Mouse (Mus musculus) lung, embryonic 14.5 days (tissue): ENCODE results near the gene Fam57a. TPM values are rescaled to one million over a fixed set of nuclear protein-coding genes. Genes with fewer than 3 reads are reported as not detected.
A peak's percentile ranks its signal among the peaks of the same experiment; 100 is the strongest.
"Not testable (repeated sequence)": the region's sequence is repeated elsewhere in the genome, so short reads cannot be mapped to it uniquely, and the experiment has no call there.

Experiments used
- ATAC-seq: fragments of 200-750 bp; cut with Nextera tagmentation; 2 replicates; pipeline ENCODE4 v1.8.0; 2017; ENCODE audit warnings: mild to moderate bottlenecking, moderate TSS enrichment, moderate library complexity; ENCODE audit not compliant: insufficient read depth
- DNase-seq: peaks from one replicate; pipeline ENCODE4 v3.0.0-alpha.2; 2015
- H3K27ac ChIP-seq: fragments of 300-500 bp; sonication (generic); 2 replicates; pipeline ENCODE4 v1.5.1; 2014; ENCODE audit warnings: low read depth, mild to moderate bottlenecking, moderate library complexity
- H3K27me3 ChIP-seq: fragments of 300-500 bp; sonication (generic); 2 replicates; pipeline ENCODE4 v1.6.1; 2014; ENCODE audit warnings: low read length, control low read depth; ENCODE audit not compliant: insufficient read depth
- H3K36me3 ChIP-seq: fragments of 300-500 bp; sonication (generic); 2 replicates; pipeline ENCODE4 v1.6.1; 2014; ENCODE audit warnings: control low read depth; ENCODE audit not compliant: insufficient read depth
- H3K4me1 ChIP-seq: fragments of 300-500 bp; sonication (generic); 2 replicates; pipeline ENCODE4 v1.6.1; 2014; ENCODE audit warnings: antibody characterized with exemption, control low read depth; ENCODE audit not compliant: insufficient read depth
- H3K4me2 ChIP-seq: fragments of 300-500 bp; sonication (generic); 2 replicates; pipeline ENCODE4 v1.6.1; 2014; ENCODE audit warnings: mild to moderate bottlenecking
- H3K4me3 ChIP-seq: fragments of 300-500 bp; sonication (generic); 2 replicates; pipeline ENCODE4 v1.5.1; 2014; ENCODE audit warnings: low read depth, low read length
- H3K9ac ChIP-seq: fragments of 300-500 bp; sonication (generic); 2 replicates; pipeline ENCODE4 v1.6.1; 2014
- H3K9me3 ChIP-seq: fragments of 300-500 bp; sonication (generic); 2 replicates; pipeline ENCODE4 v1.6.1; 2016; ENCODE audit warnings: low read depth, low read length, control low read depth
- CTCF ChIP-seq: IDR thresholded peaks from 2 replicates; pipeline ENCODE4 v1.5.1; 2016; ENCODE audit warnings: antibody characterized with exemption, low read depth
- WGBS: fragments of 180-500 bp; shearing (Covaris S2); extraction: QIAGEN DNeasy Blood & Tissue Kit; methylation state at CpG from one replicate; pipeline ENCODE4 v1.1.7; 2014; 5-methylcytosine and 5-hydroxymethylcytosine counted together
- polyA plus RNA-seq: library from polyadenylated mRNA; unstranded; fragments of >200 nt; fragmentation: Nextera tagmentation; extraction: Ambion mirVana; gene quantifications from 2 replicates; pipeline ENCODE4 v1.2.1, GENCODE M21; 2014

Gene Fam57a
- polyA plus RNA-seq, 1 experiment from 2014 or later, result 38.3 TPM

DNA sequence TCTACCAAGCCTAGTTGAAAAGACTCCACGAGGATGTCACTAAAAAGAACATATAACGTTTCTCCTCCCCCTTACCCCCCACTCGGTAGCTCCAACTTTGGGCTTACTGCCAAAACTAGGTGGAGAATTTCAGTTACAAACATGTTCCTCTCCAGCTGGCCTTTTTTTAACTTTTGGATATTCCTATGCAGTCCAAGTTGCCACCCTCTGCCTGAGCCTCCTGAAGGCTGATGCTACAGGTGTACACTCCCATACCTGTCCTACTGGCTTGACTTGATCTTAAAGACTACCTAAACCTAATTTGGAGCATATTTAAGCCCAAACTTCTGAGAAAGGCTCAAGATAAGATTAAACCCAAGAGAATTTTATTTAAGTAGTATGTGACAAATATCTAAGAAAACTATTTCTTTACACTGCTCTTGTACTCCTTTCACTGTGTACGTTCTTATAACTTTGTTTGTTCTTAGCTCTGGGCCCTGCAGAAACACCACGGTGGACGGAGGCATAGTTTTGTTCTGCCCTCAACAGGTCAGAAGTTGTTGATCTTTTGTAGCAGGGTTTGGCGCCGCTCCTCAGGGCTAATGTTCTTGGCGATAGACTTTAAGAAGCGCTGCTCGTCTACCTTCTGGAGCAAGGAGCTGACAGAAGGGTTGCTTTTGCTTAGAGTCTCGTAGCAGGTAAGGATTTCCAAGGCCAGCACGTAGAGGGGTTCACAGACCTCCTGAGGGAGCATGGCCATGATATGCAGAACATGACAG, 30.9 kb downstream of the Fam57a start:
- peaks cover 84% of the 10 kb centered on the region for H3K36me3 ChIP-seq
- no peak overlapping the region for H3K4me2 ChIP-seq
- no peaks in the 10 kb centered on the region for H3K27me3 ChIP-seq
- H3K4me1 ChIP-seq, result no peaks in the 10 kb centered on the region
- no peak overlapping the region for H3K9ac ChIP-seq
- no peaks in the 10 kb centered on the region for H3K9me3 ChIP-seq
- no peak overlapping the region for H3K27ac ChIP-seq
- WGBS, result 62% methylated on average over 13 of the region's 13 CpGs
- ATAC-seq (no peak), DNase-seq (no peak)
- H3K4me3 ChIP-seq, result no peak overlapping the region
- TF ChIP-seq CTCF, result no peak

DNA sequence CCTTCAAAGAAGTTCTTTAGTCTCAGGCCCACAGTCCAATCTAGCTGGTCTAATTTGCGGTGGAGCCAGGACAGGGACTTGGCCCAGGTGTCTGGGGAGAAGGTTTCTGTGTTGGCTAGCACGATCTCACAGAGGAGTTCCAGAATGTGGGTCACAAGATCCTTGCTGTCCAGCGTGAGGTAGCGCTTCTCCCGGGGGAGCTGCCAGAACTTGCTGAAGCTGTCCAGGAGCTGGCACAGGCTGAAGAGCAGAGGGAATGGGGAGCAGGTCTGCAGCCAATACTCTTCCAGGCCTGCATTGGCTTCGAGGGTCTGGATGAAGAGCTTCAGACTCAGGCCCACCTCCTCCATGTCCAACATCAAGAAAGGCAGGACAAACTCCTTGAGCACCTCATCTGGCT, 32.1 kb downstream of the Fam57a start:
- DNase-seq, result not testable (repeated sequence)
- WGBS, result 96% methylated on average over 4 of the region's 6 CpGs

DNA sequence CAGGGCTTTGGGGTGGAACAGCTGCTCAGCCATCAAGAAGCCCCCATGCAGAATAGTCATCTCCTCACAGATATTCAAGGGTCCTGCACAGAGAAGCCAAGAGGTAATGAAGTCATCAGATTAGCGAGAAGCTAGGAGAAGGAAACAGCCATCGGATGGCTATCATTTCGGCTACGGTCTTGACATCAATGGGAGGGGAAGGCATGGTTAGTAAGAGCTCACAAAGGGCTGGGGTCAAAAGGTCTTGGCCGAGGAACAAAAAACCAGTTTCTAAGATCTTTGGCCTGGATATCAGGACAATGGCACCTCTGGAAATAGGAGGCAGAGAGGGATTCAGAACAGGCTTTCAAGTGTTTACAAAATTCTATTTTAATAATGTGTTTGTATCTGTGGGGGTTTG, 34.4 kb downstream of the Fam57a start:
- no peak overlapping the region for H3K27ac ChIP-seq
- H3K4me3 ChIP-seq, result no peak overlapping the region
- no peaks in the 10 kb centered on the region for H3K27me3 ChIP-seq
- DNase-seq (no peak), ATAC-seq (no peak)
- no peak overlapping the region for H3K9ac ChIP-seq
- WGBS, result 88% methylated on average over 5 of the region's 5 CpGs
- no peak overlapping the region for H3K4me2 ChIP-seq
- H3K4me1 ChIP-seq, result 0 out of 2 replicates have a peak, but pooled peaks cover 8% of the 10 kb centered on the region
- peaks cover 55% of the 10 kb centered on the region for H3K36me3 ChIP-seq
- H3K9me3 ChIP-seq, result no peaks in the 10 kb centered on the region
- TF ChIP-seq CTCF, result no peak

More for the DNA sequence above, 32.1 kb downstream of the Fam57a start:
- H3K9me3 ChIP-seq, H3K27ac ChIP-seq, ATAC-seq, H3K4me3 ChIP-seq, H3K9ac ChIP-seq, H3K27me3 ChIP-seq, H3K4me2 ChIP-seq, H3K4me1 ChIP-seq: not testable (repeated sequence)
- peaks cover 77% of the 10 kb centered on the region for H3K36me3 ChIP-seq

DNA sequence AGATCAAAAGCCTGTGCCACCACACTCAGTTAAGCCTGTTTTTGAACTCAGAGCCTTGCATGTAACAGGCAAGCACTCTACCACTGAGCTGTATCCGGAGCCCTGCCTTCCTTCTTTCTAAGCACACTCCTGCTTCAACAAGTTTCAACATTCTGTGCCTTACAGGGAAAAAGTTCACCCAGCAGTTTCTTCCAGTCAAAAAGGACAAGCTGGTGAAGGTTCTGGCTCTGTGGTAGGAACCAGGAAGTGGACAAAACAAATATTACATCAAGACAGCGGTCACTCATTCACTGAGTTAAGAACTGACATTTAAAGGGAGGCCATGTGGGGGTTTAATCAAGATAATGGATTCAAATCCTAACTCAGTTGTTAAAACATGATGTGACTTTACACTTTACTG, 35.5 kb downstream of the Fam57a start:
- Histone ChIP-seq H3K36me3 (peaks cover 48% of the 10 kb centered on the region), H3K9me3 (no peaks in the 10 kb centered on the region), H3K27ac (0 out of 2 replicates have a peak overlapping the region, but pooled peaks have one; percentile 18), H3K4me3 (no peak overlapping the region), H3K27me3 (no peaks in the 10 kb centered on the region), H3K4me2 (no peak overlapping the region), H3K9ac (peak overlapping the region; percentile 1; the same call in 1 of the 2 replicates), H3K4me1 (0 out of 2 replicates have a peak, but pooled peaks cover 8% of the 10 kb centered on the region)
- DNase-seq (no peak), ATAC-seq (no peak)
- 76% methylated on average over 2 of the region's 2 CpGs for WGBS
- no peak for TF ChIP-seq CTCF

DNA sequence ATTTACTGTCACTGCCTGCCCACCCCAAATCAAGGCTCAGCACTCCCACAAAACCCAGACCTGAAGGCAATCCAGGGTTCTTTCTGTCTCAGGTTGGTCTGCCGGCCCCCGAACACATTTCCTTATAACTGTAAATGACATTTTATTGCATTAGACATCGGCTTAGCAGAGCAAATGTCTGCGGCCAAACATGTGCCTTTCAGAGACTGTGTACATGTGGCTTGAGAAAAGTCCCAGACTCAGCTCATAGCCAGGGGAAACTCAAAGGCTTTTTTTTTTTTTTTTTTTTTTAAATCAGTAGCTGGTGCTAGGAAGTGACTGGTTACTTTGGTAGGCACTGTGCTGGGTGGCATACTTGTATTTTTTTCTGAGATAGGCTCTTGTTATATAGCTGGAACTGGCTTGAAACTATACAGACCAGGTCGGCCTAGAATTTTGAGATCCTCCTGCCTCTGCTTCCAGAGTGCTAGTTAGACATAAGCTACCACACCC, 36.6 kb downstream of the Fam57a start:
- Histone ChIP-seq H3K9ac (peak overlapping the region; percentile 96), H3K36me3 (peaks cover 45% of the 10 kb centered on the region)
- WGBS, result 86% methylated on average over 5 of the region's 5 CpGs

DNA sequence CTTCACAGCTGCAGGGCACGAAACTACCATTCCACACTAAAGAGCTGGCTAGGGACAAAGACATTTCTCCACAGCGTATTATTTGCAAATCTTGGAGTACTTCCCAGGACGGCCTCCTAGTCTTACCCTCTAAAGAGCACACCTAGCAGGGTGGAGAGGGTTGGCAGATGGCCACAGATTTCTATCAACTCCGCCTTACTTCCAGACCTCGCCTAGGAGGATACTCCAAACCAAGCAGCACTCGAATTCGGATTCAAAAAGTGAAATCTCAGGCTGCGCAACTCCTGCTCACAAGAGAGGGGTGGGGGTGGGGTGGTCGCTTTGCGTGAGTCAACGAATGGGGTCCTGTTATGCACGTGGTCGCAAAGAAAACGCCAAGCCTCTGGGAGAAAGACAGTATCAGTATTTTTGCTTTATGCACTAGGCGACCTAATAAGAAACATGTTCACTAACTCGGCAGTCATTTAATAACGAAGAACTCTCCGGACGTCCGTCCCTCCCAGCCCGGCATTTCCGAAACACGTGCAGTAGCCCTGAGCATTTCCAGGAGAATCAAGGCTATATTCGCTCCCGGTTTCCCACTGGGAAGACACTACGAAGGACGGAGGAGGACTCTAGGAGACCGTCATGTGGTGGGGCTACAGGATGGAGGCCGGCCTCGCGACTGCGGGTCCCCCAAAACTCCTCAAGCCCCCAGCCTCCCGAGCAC, 37.4 kb downstream of the Fam57a start:
- Histone ChIP-seq H3K27me3 (no peaks in the 10 kb centered on the region), H3K4me3 (peak overlapping the region; percentile 84), H3K9me3 (no peaks in the 10 kb centered on the region), H3K36me3 (peaks cover 46% of the 10 kb centered on the region), H3K4me1 (0 out of 2 replicates have a peak, but pooled peaks cover 8% of the 10 kb centered on the region), H3K4me2 (peak overlapping the region; percentile 63), H3K27ac (peak overlapping the region; percentile 97), H3K9ac (peak overlapping the region; percentile 96)
- DNase-seq (peak; percentile 79), ATAC-seq (peak; percentile 42)
- 2% methylated on average over 33 of the region's 33 CpGs for WGBS
- no peak for TF ChIP-seq CTCF

More for the DNA sequence above, 36.6 kb downstream of the Fam57a start:
- no peak for DNase-seq
- Histone ChIP-seq H3K4me1 (0 out of 2 replicates have a peak, but pooled peaks cover 8% of the 10 kb centered on the region), H3K4me2 (peak overlapping the region; percentile 63), H3K9me3 (no peaks in the 10 kb centered on the region), H3K4me3 (peak overlapping the region; percentile 84), H3K27ac (peak overlapping the region; percentile 97), H3K27me3 (no peaks in the 10 kb centered on the region)
- ATAC-seq, result no peak
- TF ChIP-seq CTCF, result no peak

DNA sequence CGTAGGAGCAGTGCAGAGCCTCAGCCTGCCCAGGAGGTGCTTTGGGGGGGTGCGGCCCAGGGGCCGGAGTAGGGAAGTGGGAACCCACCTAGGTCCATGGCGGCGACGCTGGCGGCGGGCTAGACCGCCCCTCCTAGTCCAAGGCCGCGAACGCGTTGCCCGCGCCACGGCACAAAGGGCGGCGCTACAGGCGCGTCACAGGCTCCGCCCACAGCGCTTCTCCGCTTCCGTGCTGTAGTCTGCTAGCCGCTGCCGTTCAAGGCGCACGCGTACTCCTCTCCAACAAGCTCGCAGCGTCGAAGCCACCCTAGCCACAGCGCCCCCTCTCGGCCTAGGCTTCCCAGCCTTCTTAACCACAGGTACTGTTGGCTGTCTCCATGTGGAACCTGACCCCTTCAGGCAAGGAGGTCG, 37.9 kb downstream of the Fam57a start, which contains the start of the genes Dbil5 and Gemin4:
Gene Dbil5 (plus strand): TSS at position 219 of the 411 bp plus-strand sequence.
Gene Gemin4 (minus strand): TSS at position 275 of the 411 bp plus-strand sequence.
- Histone ChIP-seq H3K4me3 (peak within 1 kb of the TSS; percentile 84), H3K9me3 (no peaks in the 10 kb centered on the region), H3K4me2 (peak within 1 kb of the TSS; percentile 63), H3K27ac (peak within 1 kb of the TSS; percentile 97), H3K36me3 (peaks cover 42% of the 10 kb centered on the region), H3K4me1 (0 out of 2 replicates have a peak, but pooled peaks cover 8% of the 10 kb centered on the region), H3K9ac (peak within 1 kb of the TSS; percentile 96), H3K27me3 (no peaks in the 10 kb centered on the region)
- peak; percentile 98 for TF ChIP-seq CTCF
- peak; percentile 99 for DNase-seq
- WGBS, result 0% methylated on average over 35 of the region's 35 CpGs
- peak; percentile 98 for ATAC-seq
